Mouse (Mus musculus) sigmoid colon, adult 10 weeks (tissue): Measurements from ENCODE around the gene Kat7. TPM values are rescaled to one million over a fixed set of nuclear protein-coding genes. Genes with fewer than 3 reads are reported as not detected.

Source experiments
- polyA plus RNA-seq: library from polyadenylated mRNA; stranded (reverse); fragments of 350-450 nt; fragmentation: Illumina TruSeq; extraction: RNeasy Lipid Tissue Mini Kit (QIAGEN cat#74804); gene quantifications from one replicate; pipeline ENCODE4 v1.2.3, GENCODE M21; 2014; ENCODE audit warnings: low read depth, low replicate concordance

Gene Kat7
- 45.3 TPM for polyA plus RNA-seq

GRCm38 (mm10) chr11:95310007-95310647 lies at the start of gene Kat7:
Kat7 (minus strand) TSS chr11:95310246.

GRCm38 (mm10) chr11:95336568-95337128 lies 26.6 kb upstream of the Kat7 start, which contains the start of gene Fam117a:
Fam117a (plus strand) TSS chr11:95337018.

GRCm38 (mm10) chr11:95261178-95261751 lies 48.8 kb downstream of the Kat7 start, which contains the start of gene Tac4:
Tac4 (plus strand) TSS chr11:95261529.

Other genes starting within 250 kb of the Kat7 start
- gene Itga3, start 233.4 kb downstream of the Kat7 start, polyA plus RNA-seq: 1.5 TPM
- gene Dlx3, start 190.1 kb downstream of the Kat7 start, polyA plus RNA-seq: not detected
- gene Dlx4, start 164.0 kb downstream of the Kat7 start, polyA plus RNA-seq: not detected
- not detected for gene Tac4, start 48.7 kb downstream of the Kat7 start, polyA plus RNA-seq
- gene Fam117a, start 26.8 kb upstream of the Kat7 start, polyA plus RNA-seq: 2.1 TPM
- gene Slc35b1, start 74.4 kb upstream of the Kat7 start, polyA plus RNA-seq: 59.2 TPM
- 158 TPM for gene Spop, start 103.8 kb upstream of the Kat7 start, polyA plus RNA-seq
- not detected for gene Nxph3, start 204.3 kb upstream of the Kat7 start, polyA plus RNA-seq